Mouse (Mus musculus) neural tube, embryonic 13.5 days (tissue): Measurements from ENCODE around the gene Dcaf1. TPM values are rescaled to one million over a fixed set of nuclear protein-coding genes. Genes with fewer than 3 reads are reported as not detected.

ENCODE experiments used
- ATAC-seq: fragments of 200-750 bp; cut with Nextera tagmentation; 2 replicates; pipeline ENCODE4 v1.8.0; 2017; ENCODE audit warnings: low read depth, mild to moderate bottlenecking, moderate TSS enrichment, moderate library complexity
- H3K27ac ChIP-seq: fragments of 300-500 bp; sonication (generic); replicated peaks from 2 replicates; pipeline ENCODE4 v1.5.1; 2015; ENCODE audit warnings: moderate library complexity, mild to moderate bottlenecking, inconsistent platforms
- H3K27me3 ChIP-seq: fragments of 300-500 bp; sonication (generic); 2 replicates; pipeline ENCODE4 v1.6.1; 2015; ENCODE audit warnings: mild to moderate bottlenecking, inconsistent platforms
- H3K36me3 ChIP-seq: fragments of 300-500 bp; sonication (generic); 2 replicates; pipeline ENCODE4 v1.6.1; 2015; ENCODE audit warnings: mild to moderate bottlenecking, inconsistent platforms
- H3K4me1 ChIP-seq: fragments of 300-500 bp; sonication (generic); replicated peaks from 2 replicates; pipeline ENCODE4 v1.6.1; 2015; ENCODE audit warnings: inconsistent platforms
- H3K4me2 ChIP-seq: fragments of 300-500 bp; sonication (generic); 2 replicates; pipeline ENCODE4 v1.6.1; 2015; ENCODE audit warnings: inconsistent platforms, mild to moderate bottlenecking, moderate library complexity
- H3K4me3 ChIP-seq: fragments of 300-500 bp; sonication (generic); 2 replicates; pipeline ENCODE4 v1.5.1; 2015; ENCODE audit warnings: mild to moderate bottlenecking, inconsistent platforms
- H3K9ac ChIP-seq: fragments of 300-500 bp; sonication (generic); 2 replicates; pipeline ENCODE4 v1.6.1; 2015; ENCODE audit warnings: moderate library complexity, mild to moderate bottlenecking, inconsistent platforms
- H3K9me3 ChIP-seq: fragments of 300-500 bp; sonication (generic); 2 replicates; pipeline ENCODE4 v1.6.1; 2016; ENCODE audit warnings: inconsistent platforms
- WGBS: fragments of 180-500 bp; shearing (Covaris S2); methylation state at CpG from one replicate; pipeline ENCODE4 v1.1.7; 2015; 5-methylcytosine and 5-hydroxymethylcytosine counted together
- polyA plus RNA-seq: library from polyadenylated mRNA; unstranded; fragments of >200 nt; fragmentation: Nextera tagmentation; extraction: Ambion mirVana; gene quantifications from 2 replicates; pipeline ENCODE4 v1.2.1, GENCODE M21; 2015

Gene Dcaf1
- polyA plus RNA-seq, 1 experiment from 2014 or later, result 19.0 TPM

GRCm38 (mm10) chr9:106913759-106914158 lies 92.1 kb downstream of the Dcaf1 start:
- H3K9ac ChIP-seq, result no peak overlapping the region
- 22% methylated on average over 1 of the region's 1 CpGs for WGBS
- no peaks in the 10 kb centered on the region for H3K27me3 ChIP-seq
- no peaks in the 10 kb centered on the region for H3K4me1 ChIP-seq
- H3K4me2 ChIP-seq, result no peak overlapping the region
- H3K9me3 ChIP-seq, result no peaks in the 10 kb centered on the region
- H3K27ac ChIP-seq, result no peak overlapping the region
- H3K36me3 ChIP-seq, result peaks cover 27% of the 10 kb centered on the region; the same call in 1 of the 2 replicates
- no peak for ATAC-seq
- H3K4me3 ChIP-seq, result no peak overlapping the region

GRCm38 (mm10) chr9:106914878-106915277 lies 93.2 kb downstream of the Dcaf1 start:
- Histone ChIP-seq H3K9me3 (no peaks in the 10 kb centered on the region), H3K36me3 (peaks cover 19% of the 10 kb centered on the region; the same call in 1 of the 2 replicates), H3K27me3 (no peaks in the 10 kb centered on the region), H3K4me1 (no peaks in the 10 kb centered on the region), H3K27ac (no peak overlapping the region), H3K4me2 (no peak overlapping the region), H3K9ac (no peak overlapping the region), H3K4me3 (no peak overlapping the region)
- no peak for ATAC-seq
- WGBS, result 93% methylated on average over 6 of the region's 6 CpGs

Other genes starting within 250 kb of the Dcaf1 start
- not detected in 2 replicates for gene Iqcf6, start 195.3 kb upstream of the Dcaf1 start, polyA plus RNA-seq
- gene Grm2, start 165.8 kb upstream of the Dcaf1 start, polyA plus RNA-seq, result 3.5 and 4.2 TPM in 2 replicates
- gene Tex264, start 135.9 kb upstream of the Dcaf1 start, polyA plus RNA-seq, result 52.6 and 57.4 TPM in 2 replicates
- gene Rad54l2, start 32.7 kb upstream of the Dcaf1 start, polyA plus RNA-seq, result 6.2 and 7.2 TPM in 2 replicates
- gene Rbm15b, start 65.6 kb downstream of the Dcaf1 start, polyA plus RNA-seq, result 17.8 and 19.6 TPM in 2 replicates
- 231 and 303 TPM in 2 replicates for gene Manf, start 70.1 kb downstream of the Dcaf1 start, polyA plus RNA-seq